Mouse (Mus musculus) stomach, postnatal 0 days (tissue): ENCODE results near the gene Chrna1.

Experiments used
- CTCF ChIP-seq: IDR thresholded peaks from 2 replicates; pipeline ENCODE4 v1.5.1; 2016; ENCODE audit warnings: antibody characterized with exemption, low read depth, mild to moderate bottlenecking, moderate library complexity
- EP300 ChIP-seq: optimal IDR thresholded peaks from 2 replicates; pipeline ENCODE3; 2016; ENCODE audit warnings: antibody characterized with exemption

GRCm38 (mm10) chr2:73522891-73523290 lies 57.2 kb downstream of the Chrna1 start:
- TF ChIP-seq CTCF (no peak), EP300 (no peak)
